Mouse (Mus musculus) E14TG2a.4 (cell line): ENCODE results near the gene Dot1l.

Experiments
- CTCF ChIP-seq: conservative IDR thresholded peaks from 2 replicates; pipeline ENCODE4 v1.5.1; 2014; ENCODE audit warnings: low read length
- POU5F1 ChIP-seq: IDR thresholded peaks from 2 replicates; pipeline ENCODE4 v1.6.1; 2014; ENCODE audit warnings: low read length, borderline replicate concordance

DNA sequence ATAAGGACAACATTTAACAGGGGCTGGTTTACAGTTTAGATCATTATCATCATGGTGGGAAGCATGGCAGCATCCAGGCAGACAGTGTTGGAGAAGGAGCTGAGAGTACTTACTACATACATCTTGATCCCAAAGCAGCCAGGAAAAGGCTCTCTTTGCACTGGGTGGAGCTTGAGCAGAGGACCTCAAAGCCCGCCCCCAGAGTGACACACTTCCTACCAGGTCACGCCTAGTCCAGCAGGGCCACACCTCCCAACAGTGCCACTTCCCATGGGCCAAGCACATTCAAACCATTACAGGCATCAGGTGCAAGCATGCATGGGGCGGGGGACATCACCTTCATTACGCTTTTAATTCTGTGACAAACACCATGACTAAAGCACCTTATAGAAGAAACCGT lies 10.7 kb upstream of the Dot1l start:
- TF ChIP-seq CTCF, result no peak
- no peak for TF ChIP-seq POU5F1
